Mouse (Mus musculus) lung, postnatal 0 days (tissue): ENCODE measurements around the gene Tyrobp. TPM values are rescaled to one million over a fixed set of nuclear protein-coding genes. Genes with fewer than 3 reads are reported as not detected.

Experiments used
- ATAC-seq: fragments of 200-750 bp; cut with Nextera tagmentation; 2 replicates; pipeline ENCODE4 v1.8.0; 2017; ENCODE audit warnings: moderate library complexity
- DNase-seq: peaks from one replicate; pipeline ENCODE4 v3.0.0-alpha.2; 2016; ENCODE audit warnings: low spot score
- H3K27ac ChIP-seq: fragments of 300-500 bp; sonication (generic); 2 replicates; pipeline ENCODE4 v1.5.1; 2014; ENCODE audit warnings: antibody characterized with exemption, mild to moderate bottlenecking, low read length, mixed read lengths
- H3K27me3 ChIP-seq: fragments of 300-500 bp; sonication (generic); replicated peaks from 2 replicates; pipeline ENCODE4 v1.6.1; 2014; ENCODE audit warnings: low read length, mixed read lengths; ENCODE audit not compliant: insufficient read depth
- H3K36me3 ChIP-seq: fragments of 300-500 bp; sonication (generic); 2 replicates; pipeline ENCODE4 v1.6.1; 2014; ENCODE audit warnings: low read length, mixed read lengths; ENCODE audit not compliant: insufficient read depth
- H3K4me1 ChIP-seq: fragments of 300-500 bp; sonication (generic); 2 replicates; pipeline ENCODE4 v1.6.1; 2014; ENCODE audit warnings: antibody characterized with exemption, low read depth, low read length, mixed read lengths; ENCODE audit not compliant: insufficient read depth
- H3K4me2 ChIP-seq: fragments of 300-500 bp; sonication (generic); replicated peaks from 2 replicates; pipeline ENCODE4 v1.6.1; 2014; ENCODE audit warnings: low read depth, mild to moderate bottlenecking, low read length, moderate library complexity, mixed read lengths
- H3K4me3 ChIP-seq: fragments of 300-500 bp; sonication (generic); 2 replicates; pipeline ENCODE4 v1.5.1; 2014; ENCODE audit warnings: low read depth, low read length
- H3K9ac ChIP-seq: fragments of 300-500 bp; sonication (generic); replicated peaks from 2 replicates; pipeline ENCODE4 v1.6.1; 2014; ENCODE audit warnings: low read depth, mild to moderate bottlenecking
- H3K9me3 ChIP-seq: fragments of 300-500 bp; sonication (generic); 2 replicates; pipeline ENCODE4 v1.6.1; 2016; ENCODE audit warnings: low read length, mixed read lengths
- CTCF ChIP-seq: IDR thresholded peaks from 2 replicates; pipeline ENCODE4 v1.5.1; 2016; ENCODE audit warnings: antibody characterized with exemption, mild to moderate bottlenecking
- EP300 ChIP-seq: IDR thresholded peaks from 2 replicates; pipeline ENCODE4 v1.6.1; 2016; ENCODE audit warnings: antibody characterized with exemption, mild to moderate bottlenecking, control low read depth
- WGBS: fragments of 180-500 bp; shearing (Covaris S2); extraction: QIAGEN DNeasy Blood & Tissue Kit; methylation state at CpG from one replicate; pipeline ENCODE4 v1.1.7; 2014; 5-methylcytosine and 5-hydroxymethylcytosine counted together
- polyA plus RNA-seq: library from polyadenylated mRNA; unstranded; fragments of >200 nt; fragmentation: Nextera tagmentation; extraction: Ambion mirVana; gene quantifications from 2 replicates; pipeline ENCODE4 v1.2.1, GENCODE M21; 2015

The Tyrobp gene
- polyA plus RNA-seq, 1 experiment from 2014 or later: 244 TPM

DNA sequence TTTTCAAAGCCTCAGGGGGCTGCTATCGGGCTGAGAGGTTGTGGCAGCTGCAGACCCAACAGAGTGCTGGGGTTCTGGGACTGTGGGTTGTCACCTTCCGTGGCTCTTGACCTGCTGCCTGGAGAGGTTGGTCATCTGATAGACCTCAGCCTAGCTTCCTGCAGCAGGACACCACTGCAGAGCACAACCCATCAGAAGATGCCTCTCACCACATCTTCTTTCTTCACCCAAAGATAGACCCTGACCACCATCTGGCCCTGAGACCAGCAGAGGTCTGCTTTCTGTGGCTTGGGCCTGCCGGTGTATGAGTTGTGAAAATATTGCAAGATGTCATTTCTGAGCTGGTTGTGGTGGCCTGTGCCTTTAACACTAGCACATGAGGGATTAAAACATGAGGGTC is 2.5 kb upstream of the Tyrobp start:
- no peaks in the 10 kb centered on the region for H3K9me3 ChIP-seq
- no peaks in the 10 kb centered on the region for H3K27me3 ChIP-seq
- no peak overlapping the region for H3K9ac ChIP-seq
- DNase-seq (no peak), ATAC-seq (no peak)
- no peak for TF ChIP-seq CTCF
- no peak for TF ChIP-seq EP300
- H3K4me1 ChIP-seq: no peaks in the 10 kb centered on the region
- H3K27ac ChIP-seq: no peak overlapping the region
- WGBS: 66% methylated on average over 3 of the region's 3 CpGs
- no peaks in the 10 kb centered on the region for H3K36me3 ChIP-seq
- H3K4me3 ChIP-seq: no peak overlapping the region
- H3K4me2 ChIP-seq: no peak overlapping the region

DNA sequence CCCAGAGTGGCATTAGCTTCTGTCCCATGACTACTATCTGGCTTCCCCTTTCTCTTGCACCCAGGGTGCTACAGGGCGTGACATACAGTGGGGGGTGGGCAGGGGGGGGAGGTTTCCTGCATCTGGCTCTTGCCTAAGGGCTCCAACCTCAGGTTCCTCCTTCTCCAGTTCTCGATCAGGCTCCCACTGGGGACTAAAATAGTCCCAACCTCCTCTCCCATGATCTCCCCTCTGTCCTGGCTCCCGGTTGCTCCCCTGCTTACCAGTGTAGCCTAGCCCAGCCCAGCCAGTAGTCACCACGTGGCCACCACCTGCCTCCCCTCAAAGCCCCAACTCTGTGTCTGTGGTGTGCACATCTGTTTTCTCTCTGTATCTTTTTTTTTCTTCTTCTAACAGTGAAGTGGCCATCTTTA is 819 bp upstream of the Tyrobp start:
- no peak overlapping the region for H3K4me2 ChIP-seq
- peak; percentile 48 for DNase-seq
- no peak overlapping the region for H3K9ac ChIP-seq
- no peaks in the 10 kb centered on the region for H3K4me1 ChIP-seq
- no peaks in the 10 kb centered on the region for H3K36me3 ChIP-seq
- no peak overlapping the region for H3K4me3 ChIP-seq
- WGBS: 58% methylated on average over 4 of the region's 4 CpGs
- peak; percentile 40 for ATAC-seq
- no peak for TF ChIP-seq EP300
- no peak for TF ChIP-seq CTCF
- no peaks in the 10 kb centered on the region for H3K27me3 ChIP-seq
- no peak overlapping the region for H3K27ac ChIP-seq
- no peaks in the 10 kb centered on the region for H3K9me3 ChIP-seq

DNA sequence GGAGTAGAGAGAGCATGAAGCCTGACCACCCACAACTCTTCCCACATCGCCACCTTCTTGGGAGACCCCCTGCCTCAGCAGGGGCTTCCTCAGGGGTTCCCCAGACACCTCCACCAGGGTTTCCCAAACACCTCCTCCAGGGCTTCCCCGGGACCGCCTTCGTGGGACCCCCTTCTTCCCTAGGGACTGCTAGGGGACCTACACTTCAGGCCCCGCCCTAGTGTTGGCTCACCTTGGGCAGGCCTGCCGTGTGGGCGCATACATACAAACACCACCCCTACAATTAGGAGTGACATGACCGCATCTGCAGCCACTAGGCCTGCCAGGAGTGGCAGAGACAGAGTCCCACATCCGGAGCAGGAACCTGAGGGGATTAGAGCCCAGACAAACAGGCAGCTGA is 4.3 kb downstream of the Tyrobp start:
- 62% methylated on average over 9 of the region's 9 CpGs for WGBS
- Histone ChIP-seq H3K4me2 (no peak overlapping the region), H3K9ac (no peak overlapping the region), H3K27me3 (no peaks in the 10 kb centered on the region), H3K36me3 (no peaks in the 10 kb centered on the region), H3K9me3 (no peaks in the 10 kb centered on the region), H3K4me1 (no peaks in the 10 kb centered on the region), H3K27ac (no peak overlapping the region), H3K4me3 (no peak overlapping the region)
- no peak for DNase-seq
- TF ChIP-seq EP300 (no peak), CTCF (no peak)
- no peak for ATAC-seq

DNA sequence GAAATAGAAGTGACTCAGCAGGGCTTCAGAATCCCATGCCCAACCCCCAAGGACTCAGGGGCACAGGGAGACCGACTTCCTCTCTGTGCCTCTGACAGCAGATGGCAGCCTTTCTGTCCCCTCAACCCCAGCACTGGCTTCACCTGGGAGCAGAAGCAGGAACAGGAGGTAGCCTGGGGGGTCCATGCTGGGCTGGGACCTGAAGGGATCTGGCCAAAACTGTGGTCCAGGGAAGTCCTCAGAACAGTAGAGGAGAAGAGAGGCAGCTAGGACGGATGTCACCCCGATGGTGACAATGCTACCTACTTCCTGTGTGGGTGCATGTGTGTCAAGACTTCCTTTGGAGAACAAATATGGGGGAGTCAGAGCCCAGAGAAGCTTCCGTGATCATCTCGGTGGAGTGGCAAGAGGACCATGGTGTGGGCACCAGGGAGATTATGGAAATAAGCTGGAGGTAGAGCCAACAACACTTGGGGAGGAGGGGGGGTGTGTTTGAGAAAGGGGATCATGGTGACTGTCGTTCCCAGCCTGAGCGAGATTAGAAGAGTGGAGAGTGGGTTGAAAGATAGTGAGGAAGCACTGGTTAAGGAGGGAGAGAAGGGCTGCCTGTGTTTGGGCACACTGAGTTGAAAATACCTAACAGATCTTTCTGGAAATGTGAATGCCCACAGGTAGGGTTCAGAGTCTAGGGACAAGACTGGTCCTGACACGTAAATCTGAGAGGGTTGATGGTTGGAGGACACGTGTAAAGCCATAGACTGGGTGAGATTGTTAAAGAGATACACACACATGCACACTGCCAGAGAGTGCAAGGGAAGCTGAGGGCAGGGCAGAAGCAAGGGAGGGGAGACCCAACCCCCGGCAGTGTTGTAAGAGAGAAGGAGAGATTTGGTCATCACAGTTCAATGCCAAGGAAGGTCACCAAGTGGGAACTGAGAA is 6.3 kb downstream of the Tyrobp start, which contains the start of gene Hcst:
TSS of gene Hcst (minus strand) at position 294 of the 939 bp plus-strand sequence.
- 44% methylated on average over 10 of the region's 10 CpGs for WGBS
- H3K4me1 ChIP-seq: no peaks in the 10 kb centered on the region
- H3K9me3 ChIP-seq: no peaks in the 10 kb centered on the region
- no peak within 1 kb of the TSS for H3K4me3 ChIP-seq
- H3K4me2 ChIP-seq: 0 out of 2 replicates have a peak within 1 kb of the TSS, but pooled peaks have one; percentile 5
- H3K9ac ChIP-seq: no peak within 1 kb of the TSS
- no peaks in the 10 kb centered on the region for H3K27me3 ChIP-seq
- H3K27ac ChIP-seq: peak within 1 kb of the TSS; percentile 40; the same call in 1 of the 2 replicates
- DNase-seq: peak; percentile 37
- no peaks in the 10 kb centered on the region for H3K36me3 ChIP-seq
- ATAC-seq: peak; percentile 24; the same call in 1 of the 2 replicates
- TF ChIP-seq CTCF (no peak), EP300 (no peak)

DNA sequence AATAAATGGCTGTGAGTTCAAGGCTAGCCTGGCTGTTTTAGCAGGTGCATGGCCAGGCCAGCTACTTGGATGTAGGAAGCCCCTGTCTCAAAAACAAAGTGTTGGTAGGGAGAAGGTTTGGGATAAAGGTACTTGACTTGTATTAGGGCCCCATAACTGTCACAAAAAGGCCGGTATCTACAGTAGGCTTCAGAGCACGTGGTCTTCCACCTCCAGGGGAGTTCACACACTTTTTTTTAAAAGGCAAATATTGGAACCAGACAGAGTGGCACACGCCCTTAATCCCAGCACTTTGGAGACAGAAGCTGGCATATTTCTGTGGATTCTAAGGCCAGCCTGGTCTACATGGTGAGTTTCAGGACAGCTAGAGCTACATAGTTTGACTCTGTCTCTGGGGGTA is 7.1 kb downstream of the Tyrobp start:
- DNase-seq (no peak), ATAC-seq (no peak)
- Histone ChIP-seq H3K36me3 (no peaks in the 10 kb centered on the region), H3K4me2 (no peak overlapping the region), H3K9me3 (no peaks in the 10 kb centered on the region), H3K4me1 (no peaks in the 10 kb centered on the region), H3K27me3 (no peaks in the 10 kb centered on the region), H3K9ac (no peak overlapping the region), H3K27ac (no peak overlapping the region), H3K4me3 (no peak overlapping the region)
- TF ChIP-seq CTCF (no peak), EP300 (no peak)
- 75% methylated on average over 3 of the region's 3 CpGs for WGBS

DNA sequence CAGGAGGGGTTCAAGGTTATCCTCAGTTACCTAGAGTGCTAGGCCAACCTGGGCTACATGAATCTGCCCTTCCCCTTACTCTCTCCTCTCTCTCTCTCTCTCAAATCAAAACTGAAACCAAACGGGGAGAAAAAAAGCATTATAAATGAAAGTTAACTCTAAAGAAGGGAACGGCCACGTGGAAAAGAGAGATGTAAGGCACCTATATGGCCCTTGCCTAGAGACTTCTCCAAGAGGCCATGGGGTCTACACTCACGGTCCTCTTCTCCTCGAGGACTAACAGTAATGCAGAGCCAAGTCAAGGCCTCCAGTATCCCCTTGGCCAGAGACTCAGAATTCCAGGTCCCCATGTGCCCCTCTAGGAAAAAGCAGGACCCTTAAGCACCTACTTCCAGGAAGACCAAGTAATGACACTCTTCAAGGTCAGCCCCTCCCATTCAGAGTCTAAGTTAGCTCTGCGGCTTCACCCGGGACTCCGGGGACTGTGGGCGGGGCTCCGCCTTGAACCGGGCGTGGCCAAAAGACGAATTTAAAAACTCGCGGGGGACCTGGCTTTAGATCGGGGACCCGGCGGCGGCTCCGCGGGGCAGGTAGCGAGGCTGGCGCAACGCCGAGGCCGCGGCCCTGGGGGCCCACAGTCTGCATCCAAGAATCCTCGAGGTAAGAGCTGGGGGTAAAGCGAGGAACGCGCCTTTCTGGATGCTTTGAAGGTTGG is 7.8 kb downstream of the Tyrobp start, which contains the start of gene Nfkbid:
TSS of gene Nfkbid (plus strand) at position 558 of the 715 bp plus-strand sequence.
- Histone ChIP-seq H3K36me3 (no peaks in the 10 kb centered on the region), H3K27me3 (no peaks in the 10 kb centered on the region), H3K4me2 (peak within 1 kb of the TSS; percentile 83), H3K9me3 (no peaks in the 10 kb centered on the region), H3K27ac (peak within 1 kb of the TSS; percentile 58), H3K9ac (peak within 1 kb of the TSS; percentile 26), H3K4me1 (no peaks in the 10 kb centered on the region), H3K4me3 (peak within 1 kb of the TSS; percentile 38)
- DNase-seq: peak; percentile 73
- WGBS: 7% methylated on average over 31 of the region's 31 CpGs
- TF ChIP-seq CTCF (no peak), EP300 (no peak)
- ATAC-seq: peak; percentile 55
